Comparison of ENCODE assay signal across 8 mouse cellular contexts in the genomic region with DNA sequence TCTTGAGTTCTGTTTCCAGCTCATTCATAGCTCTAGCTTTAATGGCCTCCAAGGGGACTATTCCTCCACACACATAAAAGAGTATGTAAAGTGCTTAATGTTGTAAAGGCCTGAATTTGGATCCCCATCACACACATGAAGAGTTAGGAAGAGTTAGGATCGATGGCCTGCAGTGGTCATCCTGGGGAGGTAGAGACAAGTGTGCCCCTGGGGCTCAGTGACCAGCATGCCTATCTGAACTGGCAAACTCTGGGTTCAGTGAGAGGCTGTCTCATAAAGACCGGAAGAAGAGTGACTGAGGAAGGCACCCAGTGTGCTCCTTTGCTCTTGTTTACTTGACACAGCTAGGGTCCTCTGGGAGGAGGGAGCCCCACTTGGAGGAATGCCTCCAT. TPM values are rescaled to one million over a fixed set of nuclear protein-coding genes. Genes with fewer than 3 reads are reported as not detected.
DNase-seq lines count a peak whose midpoint lies in the region; ATAC-seq and TF ChIP-seq lines count a peak whose summit lies in the region.

No protein-coding gene starts in this region.

- WGBS in heart, embryonic 15.5 days: 60% methylated on average over 2 of the region's 2 CpGs
- WGBS in hindbrain, embryonic 15.5 days: 54% methylated on average over 2 of the region's 2 CpGs
- WGBS in midbrain, embryonic 14.5 days: 62% methylated on average over 2 of the region's 2 CpGs

- H3K4me2 ChIP-seq in heart, embryonic 15.5 days: peak overlapping the region; percentile 81
- peak overlapping the region; percentile 87 for H3K4me2 ChIP-seq in hindbrain, embryonic 15.5 days
- peak overlapping the region; percentile 83 for H3K4me2 ChIP-seq in midbrain, embryonic 14.5 days (ENCODE audit: low read length)

- H3K4me1 ChIP-seq in heart, embryonic 15.5 days (replicated peaks): peaks cover 21% of the 10 kb centered on the region
- peaks cover 71% of the 10 kb centered on the region for H3K4me1 ChIP-seq in G1E (ENCODE audit: insufficient read depth, low read depth, low read length)
- H3K4me1 ChIP-seq in hindbrain, embryonic 15.5 days (replicated peaks): peaks cover 21% of the 10 kb centered on the region
- H3K4me1 ChIP-seq in midbrain, embryonic 14.5 days (ENCODE audit: control insufficient read depth, insufficient read depth, low read length): peaks cover 10% of the 10 kb centered on the region; the same call in 1 of the 2 replicates

- no peaks in the 10 kb centered on the region for H3K27me3 ChIP-seq in heart, embryonic 15.5 days
- H3K27me3 ChIP-seq in G1E (ENCODE audit: insufficient read depth, low read length): no peaks in the 10 kb centered on the region
- H3K27me3 ChIP-seq in hindbrain, embryonic 15.5 days: no peaks in the 10 kb centered on the region
- H3K27me3 ChIP-seq in midbrain, embryonic 14.5 days (ENCODE audit: control insufficient read depth, insufficient read depth, low read length): no peaks in the 10 kb centered on the region

- no peak overlapping the region for H3K27ac ChIP-seq in heart, embryonic 15.5 days
- H3K27ac ChIP-seq in hindbrain, embryonic 15.5 days (replicated peaks): no peak overlapping the region
- H3K27ac ChIP-seq in midbrain, embryonic 14.5 days (replicated peaks; ENCODE audit: low read depth, low read length): no peak overlapping the region

- no peak for ATAC-seq in heart, embryonic 15.5 days (replicated peaks; ENCODE audit: insufficient number of reproducible peaks, insufficient read depth, low FRiP score, low read depth)
- no peak for ATAC-seq in G1E (ENCODE audit: extremely low read depth, insufficient number of reproducible peaks, low FRiP score, poor library complexity, severe bottlenecking)
- no peak for ATAC-seq in hindbrain, embryonic 15.5 days (ENCODE audit: low FRiP score, low read depth)
- no peak for ATAC-seq in midbrain, embryonic 14.5 days (ENCODE audit: low FRiP score, low TSS enrichment)
- ATAC-seq in megakaryocyte-erythroid progenitor cell, adult 5-6 weeks (replicated peaks; ENCODE audit: low FRiP score, low TSS enrichment, poor library complexity, severe bottlenecking): no peak

- H3K9me3 ChIP-seq in heart, embryonic 15.5 days (replicated peaks): no peaks in the 10 kb centered on the region
- H3K9me3 ChIP-seq in G1E (replicated peaks): peaks cover 21% of the 10 kb centered on the region
- no peaks in the 10 kb centered on the region for H3K9me3 ChIP-seq in hindbrain, embryonic 15.5 days
- H3K9me3 ChIP-seq in midbrain, embryonic 14.5 days (ENCODE audit: control insufficient read depth, low read length): no peaks in the 10 kb centered on the region

- H3K4me3 ChIP-seq in heart, embryonic 15.5 days: peak overlapping the region; percentile 97
- H3K4me3 ChIP-seq in G1E (ENCODE audit: low read depth, low read length): peak overlapping the region; percentile 98
- H3K4me3 ChIP-seq in hindbrain, embryonic 15.5 days: peak overlapping the region; percentile 81
- peak overlapping the region; percentile 81; the same call in 1 of the 2 replicates for H3K4me3 ChIP-seq in midbrain, embryonic 14.5 days (replicated peaks; ENCODE audit: low read depth, low read length)

- peak overlapping the region; percentile 98 for H3K9ac ChIP-seq in heart, embryonic 15.5 days
- no peak overlapping the region for H3K9ac ChIP-seq in hindbrain, embryonic 15.5 days
- H3K9ac ChIP-seq in midbrain, embryonic 14.5 days (replicated peaks; ENCODE audit: low read length): no peak overlapping the region

- no peak for TF ChIP-seq CTCF in G1E (IDR thresholded peaks at IDR 0.05; ENCODE audit: low read depth, low read length)

- peaks cover 30% of the 10 kb centered on the region for H3K36me3 ChIP-seq in heart, embryonic 15.5 days
- H3K36me3 ChIP-seq in G1E (replicated peaks): peaks cover 47% of the 10 kb centered on the region
- peaks cover 23% of the 10 kb centered on the region for H3K36me3 ChIP-seq in hindbrain, embryonic 15.5 days
- H3K36me3 ChIP-seq in midbrain, embryonic 14.5 days (ENCODE audit: control insufficient read depth, insufficient read depth, low read length): peaks cover 27% of the 10 kb centered on the region

- DNase-seq in heart, adult 11 months: no peak
- DNase-seq in G1E (ENCODE audit: low spot score): no peak
- DNase-seq in midbrain, embryonic 14.5 days: no peak
- no peak for DNase-seq in kidney, postnatal 4 days
- no peak for DNase-seq in layer of hippocampus, adult 11-12 months (ENCODE audit: low spot score)

RNA-seq across cellular contexts. Expression of a gene that starts 0.9 kb away (rescaled TPM):
- polyA plus RNA-seq in heart, embryonic 15.5 days (2015; fragmentation: Nextera tagmentation; extraction: Ambion mirVana): 378 and 402 TPM in 2 replicates
- 933 and 945 TPM in 2 replicates for total RNA-seq in G1E (2014; fragmentation: Nextera tagmentation)
- total RNA-seq in G1E (2017): 1,738 and 1,944 TPM in 2 replicates
- polyA plus RNA-seq in G1E (2012): 1,480 and 1,513 TPM in 2 replicates
- polyA plus RNA-seq in hindbrain, embryonic 15.5 days (2015; fragmentation: Nextera tagmentation; extraction: Ambion mirVana): 408 and 422 TPM in 2 replicates
- polyA plus RNA-seq in midbrain, embryonic 14.5 days (2014; fragmentation: Nextera tagmentation; extraction: Ambion mirVana): 523 and 525 TPM in 2 replicates
- 2,590 and 2,648 TPM in 2 replicates for total RNA-seq in megakaryocyte-erythroid progenitor cell, adult 5-6 weeks (2014; fragmentation: Nextera tagmentation)
- 3,531 and 3,679 TPM in 2 replicates for total RNA-seq in megakaryocyte-erythroid progenitor cell, adult 5-6 weeks (2017)

RNA-seq across cellular contexts. Expression of a gene that starts 30.7 kb away (rescaled TPM):
- polyA plus RNA-seq in heart, embryonic 15.5 days (2015; fragmentation: Nextera tagmentation; extraction: Ambion mirVana): 0.23 and 0.77 TPM in 2 replicates
- total RNA-seq in G1E (2014; fragmentation: Nextera tagmentation) (0.19 TPM in 1 of 2 replicates, not detected in the other), G1E (2017) (0.22 and 0.23 TPM in 2 replicates)
- not detected in 2 replicates for polyA plus RNA-seq in G1E (2012)
- 3.2 and 4.1 TPM in 2 replicates for polyA plus RNA-seq in hindbrain, embryonic 15.5 days (2015; fragmentation: Nextera tagmentation; extraction: Ambion mirVana)
- polyA plus RNA-seq in midbrain, embryonic 14.5 days (2014; fragmentation: Nextera tagmentation; extraction: Ambion mirVana): 2.5 and 3.1 TPM in 2 replicates
- total RNA-seq in megakaryocyte-erythroid progenitor cell, adult 5-6 weeks (2014; fragmentation: Nextera tagmentation): not detected in 2 replicates
- total RNA-seq in megakaryocyte-erythroid progenitor cell, adult 5-6 weeks (2017): 0.27 TPM in 1 of 2 replicates, not detected in the other
